Mouse (Mus musculus) kidney, adult 2 months (tissue): ENCODE measurements around the gene Yif1b. TPM values are rescaled to one million over a fixed set of nuclear protein-coding genes. Genes with fewer than 3 reads are reported as not detected.
"Not testable (repeated sequence)": the region's sequence is repeated elsewhere in the genome, so short reads cannot be mapped to it uniquely, and the experiment has no call there.

ENCODE experiments used
- DNase-seq: peaks from one replicate; pipeline ENCODE4 v3.0.0; 2021
- H3K27ac ChIP-seq: fragments of 200-500 bp; 2 replicates; pipeline ENCODE4 v1.5.1; 2012; ENCODE audit warnings: low read depth, low read length, control low read depth, inconsistent platforms; ENCODE audit not compliant: insufficient read depth
- H3K27me3 ChIP-seq: fragments of 200-500 bp; replicated peaks from 2 replicates; pipeline ENCODE4 v1.6.1; 2012; ENCODE audit warnings: mild to moderate bottlenecking, moderate library complexity, low read length, inconsistent platforms; ENCODE audit not compliant: control insufficient read depth, insufficient read depth
- H3K36me3 ChIP-seq: fragments of 200-500 bp; 2 replicates; pipeline ENCODE4 v1.6.1; 2012; ENCODE audit warnings: mild to moderate bottlenecking, moderate library complexity, low read length, inconsistent platforms; ENCODE audit not compliant: control insufficient read depth, insufficient read depth
- H3K4me1 ChIP-seq: fragments of 200-500 bp; 2 replicates; pipeline ENCODE4 v1.6.1; 2011; ENCODE audit warnings: low read length; ENCODE audit not compliant: control insufficient read depth, insufficient read depth
- H3K4me3 ChIP-seq: fragments of 200-500 bp; 2 replicates; pipeline ENCODE4 v1.5.1; 2011; ENCODE audit warnings: mild to moderate bottlenecking, low read depth, low read length, control low read depth; ENCODE audit not compliant: insufficient read depth
- CTCF ChIP-seq: fragments of 200-500 bp; conservative IDR thresholded peaks from 2 replicates; pipeline ENCODE4 v1.5.1; 2011; ENCODE audit warnings: low read depth, mild to moderate bottlenecking, control low read depth, low read length, moderate library complexity, mixed read lengths; ENCODE audit not compliant: insufficient read depth, insufficient read length
- POLR2A ChIP-seq: fragments of 200-500 bp; IDR thresholded peaks from one replicate; pipeline ENCODE4 v1.6.1; 2011; ENCODE audit warnings: low read depth, low read length, control low read depth
- WGBS: fragments of 180-500 bp; shearing (Covaris S2); methylation state at CpG from one replicate; pipeline ENCODE4 v1.1.7; 2018; 5-methylcytosine and 5-hydroxymethylcytosine counted together
- polyA plus RNA-seq: library from polyadenylated mRNA; depleted of rRNA; stranded (reverse); fragments of >200 nt; gene quantifications from 2 replicates; pipeline ENCODE4 v1.2.3, GENCODE M21; 2012

The Yif1b gene
- polyA plus RNA-seq, 1 experiment: 179 TPM

DNA sequence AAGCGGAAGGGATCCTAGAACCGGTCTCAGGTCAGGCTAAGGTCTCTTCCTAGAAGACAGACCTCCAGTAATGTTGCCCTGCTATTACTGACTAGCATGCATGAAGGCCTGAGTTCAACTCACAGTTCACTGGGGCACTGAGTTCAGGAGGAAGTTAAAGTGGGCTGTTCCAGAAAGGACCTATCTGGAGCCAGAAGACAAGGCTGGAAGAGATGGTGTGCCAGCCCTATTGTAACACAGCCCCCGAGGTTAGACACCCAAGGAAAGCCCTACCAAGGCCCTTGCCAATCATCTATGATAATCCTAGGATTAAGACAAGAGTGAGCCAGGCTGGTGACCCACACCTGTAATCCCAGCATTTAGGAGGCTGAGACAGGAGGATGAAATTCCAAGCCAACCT lies 6.6 kb upstream of the Yif1b start:
- no peak for TF ChIP-seq POLR2A
- no peak for TF ChIP-seq CTCF
- Histone ChIP-seq H3K4me1 (no peaks in the 10 kb centered on the region), H3K27ac (no peak overlapping the region), H3K4me3 (peak overlapping the region; percentile 57), H3K36me3 (no peaks in the 10 kb centered on the region), H3K27me3 (no peaks in the 10 kb centered on the region)
- 49% methylated on average over 3 of the region's 3 CpGs for WGBS
- DNase-seq: no peak

DNA sequence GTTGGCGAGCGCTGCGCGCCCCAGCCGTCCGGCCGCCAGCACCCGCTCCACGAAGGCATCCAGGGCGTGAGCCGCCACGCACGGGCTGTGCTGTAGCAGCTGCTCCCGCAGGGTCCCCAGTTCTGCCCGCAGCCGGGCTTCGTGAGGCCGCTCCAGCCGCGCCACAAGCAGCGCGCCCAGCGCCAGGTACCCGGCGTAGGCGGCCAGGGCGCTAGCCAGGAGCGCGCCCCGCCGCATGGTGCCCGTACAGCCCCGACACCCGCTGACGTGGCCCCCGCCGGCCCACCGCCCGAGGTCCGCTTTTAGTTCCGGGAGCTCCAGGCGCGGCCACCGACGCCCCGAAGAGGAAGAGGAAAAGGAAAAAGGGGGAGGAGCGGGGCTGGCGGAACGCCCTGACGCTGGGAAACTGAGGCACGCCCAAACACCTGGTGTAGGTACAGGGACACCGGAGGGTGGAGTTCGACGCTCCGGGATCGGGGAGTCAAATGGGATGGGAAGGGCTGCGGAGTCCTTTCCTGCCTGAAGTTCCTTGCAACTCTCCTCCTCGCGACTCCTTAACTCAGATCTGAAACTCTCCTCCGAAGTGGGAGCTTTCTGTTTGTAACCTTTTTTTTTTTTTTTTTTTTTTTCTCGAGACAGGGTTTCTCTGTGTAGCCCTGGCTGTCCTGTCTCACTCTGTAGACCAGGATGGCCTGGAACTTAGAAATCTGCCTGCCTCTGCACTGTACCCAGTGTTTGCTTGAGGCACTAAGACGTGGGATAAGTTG lies 5.7 kb upstream of the Yif1b start, which contains the start of gene Kcnk6:
Gene Kcnk6 (minus strand): TSS at position 269 of the 767 bp plus-strand sequence.
- Histone ChIP-seq H3K4me1 (no peaks in the 10 kb centered on the region), H3K27me3 (no peaks in the 10 kb centered on the region), H3K4me3 (peak within 1 kb of the TSS; percentile 57), H3K27ac (0 out of 2 replicates have a peak within 1 kb of the TSS, but pooled peaks have one; percentile 12), H3K36me3 (no peaks in the 10 kb centered on the region)
- peak; percentile 52 for DNase-seq
- TF ChIP-seq CTCF: no peak
- TF ChIP-seq POLR2A: no peak
- 2% methylated on average over 62 of the region's 62 CpGs for WGBS

DNA sequence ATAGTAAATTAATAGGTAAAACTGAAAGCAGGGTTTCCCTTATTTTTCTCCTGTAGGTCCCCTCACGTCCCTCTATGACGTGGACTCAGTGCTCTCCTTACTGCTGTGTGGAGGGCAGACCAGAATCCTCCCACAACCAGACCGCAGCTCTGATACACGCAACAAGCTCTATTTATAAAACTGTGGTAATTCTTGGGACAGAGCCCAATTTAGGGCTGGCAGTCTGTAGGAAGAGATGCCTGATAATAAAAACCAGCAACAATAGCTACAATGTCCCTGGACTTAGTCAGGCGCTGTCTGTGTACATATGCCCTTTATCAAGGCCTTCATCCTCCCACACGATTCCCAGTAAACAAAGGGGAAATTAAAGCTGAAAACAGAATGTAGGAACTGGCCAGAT lies 4.4 kb upstream of the Yif1b start:
- Histone ChIP-seq H3K27ac (no peak overlapping the region), H3K36me3 (no peaks in the 10 kb centered on the region), H3K27me3 (no peaks in the 10 kb centered on the region), H3K4me3 (no peak overlapping the region), H3K4me1 (peaks cover 2% of the 10 kb centered on the region; the same call in 1 of the 2 replicates)
- DNase-seq: no peak
- TF ChIP-seq POLR2A (no peak), CTCF (no peak)
- WGBS: 68% methylated on average over 6 of the region's 6 CpGs

DNA sequence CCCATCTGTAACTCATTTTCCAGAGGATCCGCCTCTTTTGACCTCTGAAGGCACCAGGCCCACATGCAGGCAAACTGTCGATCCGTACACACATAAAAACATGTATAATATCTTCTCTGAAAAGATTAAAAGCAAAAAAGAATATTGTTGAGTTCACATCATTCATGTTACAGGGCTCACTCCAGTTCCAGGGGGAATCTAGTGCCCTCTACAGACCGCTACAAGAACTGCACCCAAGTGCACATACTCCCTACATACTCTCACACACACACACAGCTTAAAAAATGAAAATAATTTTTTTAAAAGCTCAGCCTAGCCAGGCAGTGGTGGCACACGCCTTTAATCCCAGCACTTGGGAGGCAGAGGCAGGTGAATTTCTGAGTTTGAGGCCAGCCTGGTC lies 3.5 kb upstream of the Yif1b start:
- peak; percentile 26; the same call in 1 of the 2 replicates for TF ChIP-seq CTCF
- no peak for TF ChIP-seq POLR2A
- no peaks in the 10 kb centered on the region for H3K36me3 ChIP-seq
- no peak overlapping the region for H3K4me3 ChIP-seq
- WGBS: 84% methylated on average over 5 of the region's 5 CpGs
- no peaks in the 10 kb centered on the region for H3K27me3 ChIP-seq
- H3K4me1 ChIP-seq: peaks cover 9% of the 10 kb centered on the region
- DNase-seq: no peak
- H3K27ac ChIP-seq: no peak overlapping the region

DNA sequence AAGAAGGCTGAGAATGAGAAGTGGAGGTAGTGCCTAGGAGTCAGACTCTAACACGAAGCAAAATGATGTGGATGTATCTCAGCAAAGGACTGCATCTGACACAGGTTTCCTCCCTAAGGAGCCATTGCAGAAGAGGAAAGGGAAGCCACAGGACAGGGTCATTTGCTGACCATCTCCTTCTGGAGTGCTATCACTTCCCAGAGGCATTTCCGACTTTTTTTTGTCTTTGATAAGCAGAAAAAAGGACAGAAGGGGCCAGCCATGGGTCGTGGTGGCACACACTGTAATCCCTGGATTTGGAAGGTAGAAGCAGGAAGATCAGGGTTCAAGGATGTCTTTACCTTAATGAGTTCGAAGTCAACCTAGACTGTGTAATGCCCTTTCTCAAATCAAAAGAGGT lies 1.5 kb upstream of the Yif1b start:
- 67% methylated on average over 4 of the region's 4 CpGs for WGBS
- H3K36me3 ChIP-seq: no peaks in the 10 kb centered on the region
- H3K4me1 ChIP-seq: peaks cover 9% of the 10 kb centered on the region
- H3K27ac ChIP-seq: no peak overlapping the region
- no peak overlapping the region for H3K4me3 ChIP-seq
- DNase-seq: no peak
- no peaks in the 10 kb centered on the region for H3K27me3 ChIP-seq
- no peak for TF ChIP-seq POLR2A
- no peak for TF ChIP-seq CTCF

DNA sequence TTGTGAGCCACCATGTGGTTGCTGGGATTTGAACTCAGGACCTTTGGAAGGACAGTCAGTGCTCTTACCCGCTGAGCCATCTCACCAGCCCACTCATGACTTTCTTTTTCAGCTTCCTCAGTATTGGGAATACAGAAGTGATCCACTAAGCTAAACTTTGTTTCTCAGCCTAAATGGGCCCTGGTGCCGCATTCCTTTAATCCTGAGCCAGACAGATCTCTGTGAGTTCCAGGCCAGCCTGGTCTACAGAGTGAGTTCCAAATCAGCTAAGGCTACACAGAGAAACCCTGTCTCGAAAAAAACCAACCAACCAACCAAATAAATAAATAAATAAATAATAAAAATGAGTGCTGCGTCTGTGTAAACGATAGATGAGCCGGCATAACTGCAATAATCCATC lies 533 bp upstream of the Yif1b start:
- Histone ChIP-seq H3K4me3 (peak overlapping the region; percentile 39), H3K27ac (peak overlapping the region; percentile 77)
- H3K36me3 ChIP-seq, H3K4me1 ChIP-seq, H3K27me3 ChIP-seq, DNase-seq: not testable (repeated sequence)
- 26% methylated on average over 6 of the region's 6 CpGs for WGBS

DNA sequence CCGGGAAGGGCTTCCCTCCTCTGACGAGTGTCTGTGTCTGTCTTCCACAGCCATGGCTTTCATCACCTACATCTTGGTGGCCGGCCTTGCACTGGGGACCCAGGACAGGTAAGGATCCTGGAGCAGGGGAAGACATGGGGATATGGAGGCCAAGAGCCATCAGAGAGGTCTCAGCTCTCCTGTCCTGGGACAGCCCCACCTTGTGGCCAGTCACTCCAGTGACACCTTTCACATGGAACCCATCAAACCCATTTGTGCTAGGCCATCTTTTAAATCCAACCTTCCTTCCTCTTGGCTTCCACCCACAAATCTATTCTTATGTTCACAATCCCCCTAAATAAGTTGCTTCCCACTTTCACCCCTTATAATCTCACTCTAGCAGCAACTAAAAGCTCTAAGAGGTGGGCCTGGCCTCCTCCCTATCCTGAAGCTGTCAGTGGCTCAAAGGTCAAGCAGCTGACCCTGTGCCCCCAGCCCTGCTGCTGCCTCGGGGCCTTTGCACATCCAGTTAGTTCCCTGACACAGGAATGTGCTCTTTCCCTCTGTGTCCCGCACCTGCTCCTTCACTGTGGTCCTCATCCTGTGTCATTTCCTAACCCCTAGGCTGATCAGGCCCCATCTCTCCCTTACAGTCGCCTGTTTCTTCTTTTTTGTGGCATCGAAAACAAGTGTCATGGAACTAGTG lies 6.7 kb downstream of the Yif1b start:
- H3K4me3 ChIP-seq: no peak overlapping the region
- 85% methylated on average over 7 of the region's 7 CpGs for WGBS
- peak; percentile 31 for DNase-seq
- no peaks in the 10 kb centered on the region for H3K27me3 ChIP-seq
- H3K27ac ChIP-seq: no peak overlapping the region
- TF ChIP-seq POLR2A (no peak), CTCF (peak; percentile 76)
- no peaks in the 10 kb centered on the region for H3K36me3 ChIP-seq
- H3K4me1 ChIP-seq: peaks cover 19% of the 10 kb centered on the region; the same call in 1 of the 2 replicates
